Mouse (Mus musculus) embryonic facial prominence, embryonic 11.5 days (tissue): ENCODE measurements around the gene Hist1h3f. TPM values are rescaled to one million over a fixed set of nuclear protein-coding genes. Genes with fewer than 3 reads are reported as not detected.
"Not testable (repeated sequence)": the region's sequence is repeated elsewhere in the genome, so short reads cannot be mapped to it uniquely, and the experiment has no call there.

ENCODE experiments used
- ATAC-seq: fragments of 200-750 bp; cut with Nextera tagmentation; replicated peaks from 2 replicates; pipeline ENCODE4 v1.8.0; 2017; ENCODE audit warnings: low read depth; ENCODE audit not compliant: insufficient number of reproducible peaks, low FRiP score, low TSS enrichment
- DNase-seq: peaks from one replicate; pipeline ENCODE4 v3.0.0-alpha.2; 2015; ENCODE audit warnings: low spot score
- H3K27ac ChIP-seq: fragments of 300-500 bp; sonication (generic); replicated peaks from 2 replicates; pipeline ENCODE4 v1.5.1; 2014; ENCODE audit warnings: mild to moderate bottlenecking, low read depth, low read length, control low read depth
- H3K27me3 ChIP-seq: fragments of 300-500 bp; sonication (generic); 2 replicates; pipeline ENCODE4 v1.6.1; 2014; ENCODE audit warnings: mild to moderate bottlenecking, low read length, moderate library complexity, mixed read lengths; ENCODE audit not compliant: control insufficient read depth, insufficient read depth
- H3K36me3 ChIP-seq: fragments of 300-500 bp; sonication (generic); replicated peaks from 2 replicates; pipeline ENCODE4 v1.6.1; 2014; ENCODE audit warnings: low read depth, mild to moderate bottlenecking, low read length, moderate library complexity, mixed read lengths; ENCODE audit not compliant: control insufficient read depth, insufficient read depth
- H3K4me1 ChIP-seq: fragments of 300-500 bp; sonication (generic); 2 replicates; pipeline ENCODE4 v1.6.1; 2014; ENCODE audit warnings: low read length, mixed read lengths; ENCODE audit not compliant: control insufficient read depth, insufficient read depth
- H3K4me2 ChIP-seq: fragments of 300-500 bp; sonication (generic); 2 replicates; pipeline ENCODE4 v1.6.1; 2014; ENCODE audit warnings: low read depth, mild to moderate bottlenecking, control low read depth, low read length, moderate library complexity
- H3K4me3 ChIP-seq: fragments of 300-500 bp; sonication (generic); 2 replicates; pipeline ENCODE4 v1.5.1; 2014; ENCODE audit warnings: low read depth, low read length, control low read depth
- H3K9ac ChIP-seq: fragments of 300-500 bp; sonication (generic); replicated peaks from 2 replicates; pipeline ENCODE4 v1.6.1; 2014; ENCODE audit warnings: mild to moderate bottlenecking, control low read depth, low read length
- H3K9me3 ChIP-seq: fragments of 300-500 bp; sonication (generic); replicated peaks from 2 replicates; pipeline ENCODE4 v1.6.1; 2016; ENCODE audit warnings: mild to moderate bottlenecking, low read length, inconsistent platforms, mixed read lengths; ENCODE audit not compliant: control insufficient read depth
- WGBS: fragments of 180-500 bp; shearing (Covaris S2); extraction: QIAGEN DNeasy Blood & Tissue Kit; methylation state at CpG from one replicate; pipeline ENCODE4 v1.1.7; 2014; 5-methylcytosine and 5-hydroxymethylcytosine counted together
- polyA plus RNA-seq: library from polyadenylated mRNA; unstranded; fragments of >200 nt; fragmentation: Nextera tagmentation; extraction: Ambion mirVana; gene quantifications from 2 replicates; pipeline ENCODE4 v1.2.1, GENCODE M21; 2014

Gene Hist1h3f
- polyA plus RNA-seq, 1 experiment from 2014 or later, result 1.5 TPM

GRCm38 (mm10) chr13:23530901-23531875 lies 12.7 kb upstream of the Hist1h3f start, which contains the start of gene Hist1h4h:
Gene Hist1h4h (plus strand): TSS chr13:23531050.
- WGBS, result under 1% methylated on average over 55 of the region's 70 CpGs
- no peaks in the 10 kb centered on the region for H3K27me3 ChIP-seq
- peak within 1 kb of the TSS; percentile 56 for H3K4me3 ChIP-seq
- peak within 1 kb of the TSS; percentile 97 for H3K27ac ChIP-seq
- H3K4me1 ChIP-seq, result no peaks in the 10 kb centered on the region
- H3K36me3 ChIP-seq, result no peaks in the 10 kb centered on the region
- peak within 1 kb of the TSS; percentile 92 for H3K9ac ChIP-seq
- DNase-seq (peak; percentile 98), ATAC-seq (peak; percentile 79)
- H3K4me2 ChIP-seq, result peak within 1 kb of the TSS; percentile 55
- no peaks in the 10 kb centered on the region for H3K9me3 ChIP-seq

GRCm38 (mm10) chr13:23532262-23533075 lies 11.4 kb upstream of the Hist1h3f start:
- ATAC-seq, result no peak
- Histone ChIP-seq H3K9ac (peak overlapping the region; percentile 92), H3K4me1 (no peaks in the 10 kb centered on the region), H3K4me3 (peak overlapping the region; percentile 56), H3K9me3 (no peaks in the 10 kb centered on the region), H3K27me3 (no peaks in the 10 kb centered on the region), H3K36me3 (no peaks in the 10 kb centered on the region), H3K4me2 (peak overlapping the region; percentile 55), H3K27ac (peak overlapping the region; percentile 97)
- DNase-seq, result peak; percentile 56
- 27% methylated on average over 9 of the region's 9 CpGs for WGBS

- not testable (repeated sequence) for H3K9me3 ChIP-seq, H3K36me3 ChIP-seq, H3K4me1 ChIP-seq, H3K27me3 ChIP-seq
- Histone ChIP-seq H3K4me2 (peak within 1 kb of the TSS; percentile 69), H3K9ac (peak within 1 kb of the TSS; percentile 79), H3K27ac (peak within 1 kb of the TSS; percentile 97), H3K4me3 (peak within 1 kb of the TSS; percentile 56)
- WGBS, result under 1% methylated on average over 25 of the region's 53 CpGs
- ATAC-seq (peak; percentile 58), DNase-seq (peak; percentile 94)
Observed at GRCm38 (mm10) chr13:23533560-23534367, 10.1 kb upstream of the Hist1h3f start, which contains the start of gene Hist1h2af. Gene Hist1h2af (plus strand): TSS chr13:23533906.

GRCm38 (mm10) chr13:23534368-23535131 lies 9.3 kb upstream of the Hist1h3f start:
- H3K4me2 ChIP-seq, result peak overlapping the region; percentile 69
- peak overlapping the region; percentile 56 for H3K4me3 ChIP-seq
- under 1% methylated on average over 15 of the region's 15 CpGs for WGBS
- ATAC-seq (0 out of 2 replicates have a peak, but pooled peaks have one; percentile 0), DNase-seq (peak; percentile 77)
- no peaks in the 10 kb centered on the region for H3K4me1 ChIP-seq
- H3K27ac ChIP-seq, result peak overlapping the region; percentile 97
- H3K9ac ChIP-seq, result peak overlapping the region; percentile 79
- no peaks in the 10 kb centered on the region for H3K9me3 ChIP-seq
- H3K36me3 ChIP-seq, result no peaks in the 10 kb centered on the region
- H3K27me3 ChIP-seq, result no peaks in the 10 kb centered on the region

GRCm38 (mm10) chr13:23535137-23536075 lies 8.4 kb upstream of the Hist1h3f start, which contains the start of gene Hist1h3g:
Gene Hist1h3g (plus strand): TSS chr13:23535422.
- H3K27me3 ChIP-seq, H3K4me1 ChIP-seq, H3K9me3 ChIP-seq, H3K36me3 ChIP-seq: not testable (repeated sequence)
- peak within 1 kb of the TSS; percentile 56 for H3K4me3 ChIP-seq
- DNase-seq (peak; percentile 96), ATAC-seq (peak; percentile 92)
- H3K4me2 ChIP-seq, result peak within 1 kb of the TSS; percentile 69
- peak within 1 kb of the TSS; percentile 97 for H3K27ac ChIP-seq
- peak within 1 kb of the TSS; percentile 79 for H3K9ac ChIP-seq
- 0% methylated on average over 42 of the region's 62 CpGs for WGBS

GRCm38 (mm10) chr13:23536076-23536822 lies 7.6 kb upstream of the Hist1h3f start:
- no peaks in the 10 kb centered on the region for H3K27me3 ChIP-seq
- WGBS, result 18% methylated on average over 7 of the region's 7 CpGs

More at GRCm38 (mm10) chr13:23536076-23536822, 7.6 kb upstream of the Hist1h3f start:
- Histone ChIP-seq H3K9me3 (no peaks in the 10 kb centered on the region), H3K4me1 (no peaks in the 10 kb centered on the region), H3K27ac (peak overlapping the region; percentile 97), H3K4me3 (peak overlapping the region; percentile 56), H3K36me3 (no peaks in the 10 kb centered on the region), H3K9ac (peak overlapping the region; percentile 71), H3K4me2 (peak overlapping the region; percentile 66)
- DNase-seq (peak; percentile 63), ATAC-seq (no peak)
